ENCODE assay signal across 21 mouse cellular contexts in genomic region chr15:25802194-25802593, GRCm38 (mm10). TPM values are rescaled to one million over a fixed set of nuclear protein-coding genes. Genes with fewer than 3 reads are reported as not detected.
A peak's percentile ranks its signal among the peaks of the same experiment; 100 is the strongest.
DNase-seq lines count a peak whose midpoint lies in the region; ATAC-seq and TF ChIP-seq lines count a peak whose summit lies in the region.
"Had no signal": no experiment of that assay in that cellular context is flagged by ENCODE, and none has a peak within 500 bp of the region (broad histone marks: within the 10 kb centered on the region; RNA-seq: fewer than 3 reads in every experiment).

No protein-coding gene starts in this region.

- DNase-seq in left cerebral cortex, postnatal 14 days (ENCODE audit: low spot score in 2 of 2): peak; percentile 21 to 35
- DNase-seq in left cerebral cortex, adult 9 months (ENCODE audit: low spot score in 2 of 2): no peak
- DNase-seq in right cerebral cortex, adult 2 months (ENCODE audit: low spot score in 2 of 2): peak; percentile 26 to 29
- DNase-seq in right cerebral cortex, postnatal 4 days: no peak
- DNase-seq in brain, embryonic 18.5 days (ENCODE audit: low read depth, low spot score): peak; percentile 32
- DNase-seq in thymus, adult 2 months: no peak
- DNase-seq: adrenal gland, postnatal 14 days; cerebellum, adult 11 months; cerebellum, adult 9-10 months; cerebellum, postnatal 25 days; gastrocnemius, postnatal 14 days had no signal

- H3K36me3 ChIP-seq in forebrain, embryonic 16.5 days (ENCODE audit: control insufficient read depth, insufficient read depth): peaks cover 9% of the 10 kb centered on the region
- H3K36me3 ChIP-seq in forebrain, embryonic 13.5 days (ENCODE audit: poor library complexity, severe bottlenecking): peaks cover 95% of the 10 kb centered on the region
- H3K36me3 ChIP-seq in thymus, adult 2 months (ENCODE audit: control insufficient read depth, insufficient read depth, low read length): no peaks in the 10 kb centered on the region

- peaks cover 5% of the 10 kb centered on the region; the same call in 1 of the 2 replicates for H3K4me1 ChIP-seq in forebrain, embryonic 16.5 days (replicated peaks; ENCODE audit: control insufficient read depth, insufficient read depth, low read length)
- H3K4me1 ChIP-seq in forebrain, embryonic 13.5 days: no peaks in the 10 kb centered on the region
- no peaks in the 10 kb centered on the region for H3K4me1 ChIP-seq in thymus, adult 2 months (replicated peaks; ENCODE audit: control insufficient read depth, insufficient read depth, low read length)
- H3K4me1 ChIP-seq: embryonic facial prominence, embryonic 12.5 days; heart, embryonic 12.5 days had no signal

- WGBS in forebrain, embryonic 16.5 days: 65% methylated on average over 8 of the region's 8 CpGs
- 90% methylated on average over 8 of the region's 8 CpGs for WGBS in forebrain, embryonic 13.5 days
- WGBS in thymus, adult 2 months: 94% methylated on average over 8 of the region's 8 CpGs

- no peaks in the 10 kb centered on the region for H3K9me3 ChIP-seq in forebrain, embryonic 16.5 days (ENCODE audit: control insufficient read depth, low read length)
- no peaks in the 10 kb centered on the region for H3K9me3 ChIP-seq in forebrain, embryonic 13.5 days (replicated peaks)
- H3K9me3 ChIP-seq: embryonic facial prominence, embryonic 12.5 days; heart, embryonic 12.5 days had no signal

- ATAC-seq in forebrain, embryonic 16.5 days: peak; percentile 57
- ATAC-seq in forebrain, embryonic 13.5 days: no peak; the same call in 1 of the 2 replicates
- ATAC-seq: activated CD4-positive, CD25-positive, alpha-beta regulatory T cell, adult 4 months; hindbrain, embryonic 16.5 days; inflammation-experienced regulatory T-cells, adult 6 months; intestine, postnatal 0 days; Patski had no signal

- H3K9ac ChIP-seq in forebrain, embryonic 16.5 days (replicated peaks; ENCODE audit: low read depth, low read length): no peak overlapping the region
- H3K9ac ChIP-seq in forebrain, embryonic 13.5 days: no peak overlapping the region
- H3K9ac ChIP-seq: embryonic facial prominence, embryonic 12.5 days; heart, embryonic 12.5 days had no signal

- H3K27ac ChIP-seq in forebrain, embryonic 16.5 days (ENCODE audit: low read length): peak overlapping the region; percentile 24; the same call in 1 of the 2 replicates
- no peak overlapping the region for H3K27ac ChIP-seq in forebrain, embryonic 13.5 days
- H3K27ac ChIP-seq in thymus, adult 2 months (ENCODE audit: control insufficient read depth, insufficient read depth, low read length): no peak overlapping the region
- H3K27ac ChIP-seq: embryonic facial prominence, embryonic 12.5 days had no signal

- no peak overlapping the region for H3K4me2 ChIP-seq in forebrain, embryonic 16.5 days (ENCODE audit: low read length)
- H3K4me2 ChIP-seq in forebrain, embryonic 13.5 days: no peak overlapping the region
- H3K4me2 ChIP-seq: embryonic facial prominence, embryonic 12.5 days; heart, embryonic 12.5 days had no signal

- no peak for TF ChIP-seq POLR2A in thymus, adult 2 months (IDR thresholded peaks at IDR 0.05; ENCODE audit: control insufficient read depth, extremely low read depth, insufficient read depth, low read length, poor library complexity)

- H3K4me3 ChIP-seq in forebrain, embryonic 16.5 days (replicated peaks; ENCODE audit: low read length): no peak overlapping the region
- H3K4me3 ChIP-seq in forebrain, embryonic 13.5 days: no peak overlapping the region
- H3K4me3 ChIP-seq in thymus, adult 2 months (ENCODE audit: control insufficient read depth, insufficient read depth, low read length): no peak overlapping the region
- H3K4me3 ChIP-seq: embryonic facial prominence, embryonic 12.5 days; heart, embryonic 12.5 days had no signal

- no peak for TF ChIP-seq CTCF in thymus, adult 2 months (IDR thresholded peaks at IDR 0.05; ENCODE audit: borderline replicate concordance, control insufficient read depth, extremely low read depth, insufficient read depth, low read length, poor library complexity)

- no peaks in the 10 kb centered on the region for H3K27me3 ChIP-seq in forebrain, embryonic 16.5 days (replicated peaks; ENCODE audit: control insufficient read depth, insufficient read depth, low read length)
- H3K27me3 ChIP-seq in forebrain, embryonic 13.5 days: no peaks in the 10 kb centered on the region
- no peaks in the 10 kb centered on the region for H3K27me3 ChIP-seq in thymus, adult 2 months (ENCODE audit: control insufficient read depth, insufficient read depth, low read length)
- H3K27me3 ChIP-seq: CH12.LX; embryonic facial prominence, embryonic 12.5 days; heart, embryonic 12.5 days; Patski had no signal

- intact Hi-C loops in left cerebral cortex, postnatal 14 days (cut with DNase I): no loop called here

RNA-seq across cellular contexts. Expression of gene Retreg1, which starts 40.8 kb away (rescaled TPM):
- polyA plus RNA-seq in forebrain, embryonic 16.5 days (2015; fragmentation: Nextera tagmentation; extraction: Ambion mirVana): 6.6 and 8.2 TPM in 2 replicates
- polyA plus RNA-seq in forebrain, embryonic 13.5 days (2015; fragmentation: Nextera tagmentation; extraction: Ambion mirVana): 3.5 and 3.8 TPM in 2 replicates
- 10 to 100 TPM; 35.0 to 39.9 TPM for total RNA-seq in left cerebral cortex, postnatal 14 days (2021)
- polyA plus RNA-seq in thymus, adult 2 months (2012; rRNA removed): 6.7 and 8.3 TPM in 2 replicates

Comparison
In these comparisons a context has a peak if more than half of its experiments do, and no peak if none do; other contexts are left out.
1. DNase-seq: peak in left cerebral cortex, postnatal 14 days (2 of 2), right cerebral cortex, adult 2 months (2 of 2) and brain, embryonic 18.5 days (single experiment); none in left cerebral cortex, adult 9 months (0 of 2), right cerebral cortex, postnatal 4 days (single experiment) and thymus, adult 2 months (single experiment).